In genomic region chr2:122354191-122354929, GRCm38 (mm10) we compare ENCODE assay signal across 11 mouse cellular contexts. TPM values are rescaled to one million over a fixed set of nuclear protein-coding genes. Genes with fewer than 3 reads are reported as not detected.
DNase-seq lines count a peak whose midpoint lies in the region; ATAC-seq and TF ChIP-seq lines count a peak whose summit lies in the region.
"Had no signal": no experiment of that assay in that cellular context is flagged by ENCODE, and none has a peak within 500 bp of the region (broad histone marks: within the 10 kb centered on the region; RNA-seq: fewer than 3 reads in every experiment).

No protein-coding gene starts in this region.

- no peak overlapping the region for H3K9ac ChIP-seq in midbrain, embryonic 12.5 days (replicated peaks)
- H3K9ac ChIP-seq in lung, postnatal 0 days (replicated peaks; ENCODE audit: low read depth): no peak overlapping the region
- H3K9ac ChIP-seq: embryonic facial prominence, embryonic 13.5 days; limb, embryonic 13.5 days had no signal

- TF ChIP-seq EP300 in lung, postnatal 0 days (IDR thresholded peaks at IDR 0.05): no peak

- WGBS in embryonic facial prominence, embryonic 10.5 days: 63% methylated on average over 12 of the region's 12 CpGs
- 59% methylated on average over 12 of the region's 12 CpGs for WGBS in midbrain, embryonic 12.5 days
- WGBS in lung, postnatal 0 days: 62% methylated on average over 12 of the region's 12 CpGs

- no peaks in the 10 kb centered on the region for H3K9me3 ChIP-seq in embryonic facial prominence, embryonic 10.5 days
- H3K9me3 ChIP-seq in midbrain, embryonic 12.5 days: no peaks in the 10 kb centered on the region
- no peaks in the 10 kb centered on the region for H3K9me3 ChIP-seq in lung, postnatal 0 days (ENCODE audit: low read length)
- H3K9me3 ChIP-seq: embryonic facial prominence, embryonic 13.5 days; limb, embryonic 13.5 days had no signal

- TF ChIP-seq CTCF in lung, postnatal 0 days (IDR thresholded peaks at IDR 0.05): no peak

- no peak overlapping the region for H3K4me3 ChIP-seq in embryonic facial prominence, embryonic 10.5 days
- H3K4me3 ChIP-seq in midbrain, embryonic 12.5 days: no peak overlapping the region
- no peak overlapping the region for H3K4me3 ChIP-seq in lung, postnatal 0 days (ENCODE audit: low read depth, low read length)
- H3K4me3 ChIP-seq: embryonic facial prominence, embryonic 13.5 days; limb, embryonic 13.5 days had no signal

- peak; percentile 36 for DNase-seq in adrenal gland, postnatal 25 days
- DNase-seq in adrenal gland, postnatal 4 days (ENCODE audit: low spot score in 2 of 2): no peak
- peak; percentile 44 to 71 for DNase-seq in adrenal gland, postnatal 36 days
- no peak for DNase-seq in embryonic facial prominence, embryonic 10.5 days (ENCODE audit: low spot score)
- DNase-seq in lung, postnatal 0 days (ENCODE audit: low spot score): no peak
- no peak for DNase-seq in urinary bladder, postnatal 25 days (ENCODE audit: low spot score)
- no peak for DNase-seq in right cerebral cortex, adult 2 months (ENCODE audit: low spot score in 2 of 2)

- no peaks in the 10 kb centered on the region for H3K27me3 ChIP-seq in embryonic facial prominence, embryonic 10.5 days (replicated peaks; ENCODE audit: low read depth, poor library complexity, severe bottlenecking)
- no peaks in the 10 kb centered on the region; the same call in 1 of the 2 replicates for H3K27me3 ChIP-seq in midbrain, embryonic 12.5 days
- no peaks in the 10 kb centered on the region for H3K27me3 ChIP-seq in lung, postnatal 0 days (replicated peaks; ENCODE audit: insufficient read depth, low read length)
- H3K27me3 ChIP-seq: embryonic facial prominence, embryonic 13.5 days; limb, embryonic 13.5 days had no signal

- H3K27ac ChIP-seq in embryonic facial prominence, embryonic 10.5 days (replicated peaks): 0 out of 2 replicates have a peak overlapping the region, but pooled peaks have one; percentile 36
- peak overlapping the region; percentile 39; the same call in 1 of the 2 replicates for H3K27ac ChIP-seq in midbrain, embryonic 12.5 days (replicated peaks)
- no peak overlapping the region for H3K27ac ChIP-seq in lung, postnatal 0 days (ENCODE audit: low read length)
- H3K27ac ChIP-seq: embryonic facial prominence, embryonic 13.5 days; limb, embryonic 13.5 days had no signal

- no peak for ATAC-seq in midbrain, embryonic 12.5 days (ENCODE audit: low FRiP score, low read depth)
- no peak for ATAC-seq in lung, postnatal 0 days

- peaks cover 29% of the 10 kb centered on the region for H3K4me1 ChIP-seq in embryonic facial prominence, embryonic 10.5 days
- peaks cover 47% of the 10 kb centered on the region for H3K4me1 ChIP-seq in midbrain, embryonic 12.5 days
- peaks cover 1% of the 10 kb centered on the region; the same call in 1 of the 2 replicates for H3K4me1 ChIP-seq in lung, postnatal 0 days (ENCODE audit: insufficient read depth, low read depth, low read length)

- H3K4me2 ChIP-seq in midbrain, embryonic 12.5 days (replicated peaks): no peak overlapping the region
- no peak overlapping the region for H3K4me2 ChIP-seq in lung, postnatal 0 days (replicated peaks; ENCODE audit: low read depth, low read length)
- H3K4me2 ChIP-seq: embryonic facial prominence, embryonic 13.5 days; limb, embryonic 13.5 days had no signal

- H3K36me3 ChIP-seq in embryonic facial prominence, embryonic 10.5 days (replicated peaks): peaks cover 80% of the 10 kb centered on the region
- peaks cover 44% of the 10 kb centered on the region for H3K36me3 ChIP-seq in midbrain, embryonic 12.5 days
- no peaks in the 10 kb centered on the region for H3K36me3 ChIP-seq in lung, postnatal 0 days (ENCODE audit: insufficient read depth, low read length)

RNA-seq across cellular contexts. Expression of gene Shf, which starts 14.6 kb away (rescaled TPM):
- 5.8 and 11.4 TPM in 2 replicates for total RNA-seq in adrenal gland, postnatal 25 days (2021)
- total RNA-seq in adrenal gland, postnatal 4 days (2021): 10 to 100 TPM; 30.5 to 32.7 TPM
- total RNA-seq in adrenal gland, postnatal 36 days (2021): 1 to 10 TPM; 9.3 to 9.4 TPM
- polyA plus RNA-seq in embryonic facial prominence, embryonic 10.5 days (2016; fragmentation: Nextera tagmentation; extraction: Ambion mirVana): 4.7 and 7.6 TPM in 2 replicates
- polyA plus RNA-seq in midbrain, embryonic 12.5 days (2016; fragmentation: Nextera tagmentation; extraction: Ambion mirVana): 9.2 TPM in 2 replicates
- polyA plus RNA-seq in lung, postnatal 0 days (2015; fragmentation: Nextera tagmentation; extraction: Ambion mirVana): 1.8 and 2.5 TPM in 2 replicates

RNA-seq across cellular contexts. Expression of gene Duox1, which starts 38.9 kb away (rescaled TPM):
- total RNA-seq in adrenal gland, postnatal 25 days (2021): not detected in 2 replicates
- total RNA-seq in adrenal gland, postnatal 4 days (2021): under 1 TPM in 1 of 2 experiments, not detected in 1; 0.06 TPM
- total RNA-seq in adrenal gland, postnatal 36 days (2021): under 1 TPM; 0.10 to 0.13 TPM
- 0.07 TPM in 1 of 2 replicates, not detected in the other for polyA plus RNA-seq in embryonic facial prominence, embryonic 10.5 days (2016; fragmentation: Nextera tagmentation; extraction: Ambion mirVana)
- polyA plus RNA-seq in midbrain, embryonic 12.5 days (2016; fragmentation: Nextera tagmentation; extraction: Ambion mirVana): 0.12 and 0.18 TPM in 2 replicates
- polyA plus RNA-seq in lung, postnatal 0 days (2015; fragmentation: Nextera tagmentation; extraction: Ambion mirVana): 0.06 and 0.15 TPM in 2 replicates

RNA-seq across cellular contexts. Expression of gene Duoxa1, which starts 40.8 kb away (rescaled TPM):
- not detected in 2 replicates for total RNA-seq in adrenal gland, postnatal 25 days (2021)
- under 1 TPM in 1 of 2 experiments, not detected in 1; 0.25 TPM for total RNA-seq in adrenal gland, postnatal 4 days (2021)
- not detected for total RNA-seq in adrenal gland, postnatal 36 days (2021)
- polyA plus RNA-seq in embryonic facial prominence, embryonic 10.5 days (2016; fragmentation: Nextera tagmentation; extraction: Ambion mirVana): 0.27 TPM in 1 of 2 replicates, not detected in the other
- polyA plus RNA-seq in midbrain, embryonic 12.5 days (2016; fragmentation: Nextera tagmentation; extraction: Ambion mirVana): 0.43 and 0.64 TPM in 2 replicates
- 0.21 TPM in 1 of 2 replicates, not detected in the other for polyA plus RNA-seq in lung, postnatal 0 days (2015; fragmentation: Nextera tagmentation; extraction: Ambion mirVana)
- polyA plus RNA-seq: heart, embryonic 14.5 days had no signal

RNA-seq across cellular contexts. Expression of gene Duoxa2, which starts 55.7 kb away (rescaled TPM):
- not detected in 2 replicates for total RNA-seq in adrenal gland, postnatal 25 days (2021)
- under 1 TPM in 1 of 2 experiments, not detected in 1; 0.20 TPM for total RNA-seq in adrenal gland, postnatal 4 days (2021)
- not detected for total RNA-seq in adrenal gland, postnatal 36 days (2021)
- polyA plus RNA-seq in embryonic facial prominence, embryonic 10.5 days (2016; fragmentation: Nextera tagmentation; extraction: Ambion mirVana): 0.09 TPM in 1 of 2 replicates, not detected in the other
- polyA plus RNA-seq in midbrain, embryonic 12.5 days (2016; fragmentation: Nextera tagmentation; extraction: Ambion mirVana): not detected in 2 replicates
- polyA plus RNA-seq in lung, postnatal 0 days (2015; fragmentation: Nextera tagmentation; extraction: Ambion mirVana): 0.07 TPM in 1 of 2 replicates, not detected in the other
- polyA plus RNA-seq: embryonic facial prominence, embryonic 13.5 days; heart, embryonic 14.5 days had no signal

RNA-seq across cellular contexts. Expression of gene Duox2, which starts 56.1 kb away (rescaled TPM):
- 0.19 TPM in 1 of 2 replicates, not detected in the other for total RNA-seq in adrenal gland, postnatal 25 days (2021)
- under 1 TPM; 0.08 to 0.17 TPM for total RNA-seq in adrenal gland, postnatal 4 days (2021)
- under 1 TPM in 1 of 2 experiments, not detected in 1; 0.13 TPM for total RNA-seq in adrenal gland, postnatal 36 days (2021)
- polyA plus RNA-seq in embryonic facial prominence, embryonic 10.5 days (2016; fragmentation: Nextera tagmentation; extraction: Ambion mirVana): not detected in 2 replicates
- not detected in 2 replicates for polyA plus RNA-seq in midbrain, embryonic 12.5 days (2016; fragmentation: Nextera tagmentation; extraction: Ambion mirVana)
- 0.02 and 0.04 TPM in 2 replicates for polyA plus RNA-seq in lung, postnatal 0 days (2015; fragmentation: Nextera tagmentation; extraction: Ambion mirVana)

Comparison
In these comparisons a context has a peak if more than half of its experiments do, and no peak if none do; other contexts are left out.
1. DNase-seq: peak in adrenal gland, postnatal 25 days (single experiment) and adrenal gland, postnatal 36 days (2 of 2); none in adrenal gland, postnatal 4 days (0 of 2), embryonic facial prominence, embryonic 10.5 days (single experiment), lung, postnatal 0 days (single experiment), urinary bladder, postnatal 25 days (single experiment) and right cerebral cortex, adult 2 months (0 of 2).